Comparison of ENCODE assay signal across 18 mouse cellular contexts in the genomic region with DNA sequence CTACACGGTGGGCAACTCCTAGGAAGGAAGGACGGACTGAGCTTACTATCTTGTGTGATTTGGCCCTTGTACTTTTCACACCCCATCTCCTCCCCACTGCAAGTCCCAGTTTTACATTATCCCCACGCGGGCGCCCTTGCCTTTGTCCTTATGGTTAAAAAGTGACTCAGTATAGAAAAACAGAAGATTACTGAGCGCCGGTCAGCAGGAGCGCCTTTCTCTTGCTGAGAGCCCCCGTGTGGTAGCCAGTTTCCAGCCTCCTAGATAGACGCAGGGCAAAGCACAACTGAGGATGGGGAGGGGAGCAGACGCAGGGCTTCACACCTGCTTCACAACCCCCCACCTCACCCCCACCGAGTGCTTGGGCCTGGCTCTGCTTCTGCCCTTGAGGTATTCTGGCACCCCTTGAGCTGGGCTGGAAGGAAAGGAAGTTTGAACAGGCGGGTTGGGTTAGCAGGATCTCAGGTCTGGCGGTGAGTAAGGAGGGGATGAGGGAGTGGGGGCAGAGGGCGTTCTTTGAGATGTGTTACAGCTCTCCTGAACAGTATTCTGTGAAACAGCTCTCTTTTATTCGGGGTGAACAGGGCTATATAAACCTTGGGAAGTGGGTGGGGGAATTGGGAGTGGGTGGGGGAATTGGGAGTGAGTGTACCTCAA. TPM values are rescaled to one million over a fixed set of nuclear protein-coding genes. Genes with fewer than 3 reads are reported as not detected.
DNase-seq lines count a peak whose midpoint lies in the region; ATAC-seq and TF ChIP-seq lines count a peak whose summit lies in the region.
"Had no signal": no experiment of that assay in that cellular context is flagged by ENCODE, and none has a peak within 500 bp of the region (broad histone marks: within the 10 kb centered on the region; RNA-seq: fewer than 3 reads in every experiment).

No protein-coding gene starts in this region.

- no peak overlapping the region for H3K4me3 ChIP-seq in embryonic facial prominence, embryonic 11.5 days (ENCODE audit: low read depth, low read length)
- H3K4me3 ChIP-seq in embryonic facial prominence, embryonic 10.5 days = no peak overlapping the region
- H3K4me3 ChIP-seq in midbrain, embryonic 10.5 days = no peak overlapping the region
- no peak overlapping the region for H3K4me3 ChIP-seq in midbrain, embryonic 15.5 days
- no peak overlapping the region for H3K4me3 ChIP-seq in kidney, embryonic 16.5 days (ENCODE audit: low read length)
- no peak overlapping the region for H3K4me3 ChIP-seq in stomach, postnatal 0 days (ENCODE audit: low read depth, low read length)
- H3K4me3 ChIP-seq: gastrocnemius, adult 2 months; megakaryocyte, embryonic 14.5 days; neural tube, embryonic 13.5 days had no signal

- TF ChIP-seq CTCF in stomach, postnatal 0 days (IDR thresholded peaks at IDR 0.05; ENCODE audit: low read depth) = peak; percentile 41; the same call in 1 of the 2 replicates

- no peak overlapping the region for H3K9ac ChIP-seq in embryonic facial prominence, embryonic 11.5 days (replicated peaks; ENCODE audit: low read length)
- no peak overlapping the region for H3K9ac ChIP-seq in midbrain, embryonic 15.5 days
- no peak overlapping the region for H3K9ac ChIP-seq in kidney, embryonic 16.5 days (replicated peaks; ENCODE audit: low read length)
- no peak overlapping the region for H3K9ac ChIP-seq in stomach, postnatal 0 days (ENCODE audit: low read length)
- H3K9ac ChIP-seq: neural tube, embryonic 13.5 days had no signal

- H3K36me3 ChIP-seq in embryonic facial prominence, embryonic 11.5 days (replicated peaks; ENCODE audit: control insufficient read depth, insufficient read depth, low read depth, low read length) = no peaks in the 10 kb centered on the region
- H3K36me3 ChIP-seq in embryonic facial prominence, embryonic 10.5 days (replicated peaks) = no peaks in the 10 kb centered on the region
- H3K36me3 ChIP-seq in midbrain, embryonic 10.5 days = no peaks in the 10 kb centered on the region
- H3K36me3 ChIP-seq in midbrain, embryonic 15.5 days (replicated peaks) = no peaks in the 10 kb centered on the region
- no peaks in the 10 kb centered on the region for H3K36me3 ChIP-seq in kidney, embryonic 16.5 days (ENCODE audit: insufficient read depth, low read length)
- H3K36me3 ChIP-seq in stomach, postnatal 0 days (ENCODE audit: control insufficient read depth, insufficient read depth, low read length) = no peaks in the 10 kb centered on the region
- H3K36me3 ChIP-seq: neural tube, embryonic 13.5 days had no signal

- no peaks in the 10 kb centered on the region for H3K4me1 ChIP-seq in embryonic facial prominence, embryonic 11.5 days (ENCODE audit: control insufficient read depth, insufficient read depth, low read length)
- peaks cover 8% of the 10 kb centered on the region for H3K4me1 ChIP-seq in embryonic facial prominence, embryonic 10.5 days
- H3K4me1 ChIP-seq in midbrain, embryonic 10.5 days = peaks cover 8% of the 10 kb centered on the region
- H3K4me1 ChIP-seq in midbrain, embryonic 15.5 days = no peaks in the 10 kb centered on the region
- peaks cover 3% of the 10 kb centered on the region; the same call in 1 of the 2 replicates for H3K4me1 ChIP-seq in kidney, embryonic 16.5 days (ENCODE audit: insufficient read depth, low read length)
- H3K4me1 ChIP-seq in stomach, postnatal 0 days (replicated peaks; ENCODE audit: control insufficient read depth, insufficient read depth) = no peaks in the 10 kb centered on the region; the same call in 1 of the 2 replicates

- no peak for ATAC-seq in embryonic facial prominence, embryonic 11.5 days (replicated peaks; ENCODE audit: insufficient number of reproducible peaks, low FRiP score, low TSS enrichment, low read depth)
- ATAC-seq in midbrain, embryonic 15.5 days (replicated peaks) = no peak
- ATAC-seq in kidney, embryonic 16.5 days (ENCODE audit: low FRiP score, low TSS enrichment) = peak; percentile 84
- peak; percentile 54; the same call in 1 of the 2 replicates for ATAC-seq in stomach, postnatal 0 days (ENCODE audit: low FRiP score, low TSS enrichment)

- TF ChIP-seq EP300 in stomach, postnatal 0 days (optimal IDR thresholded peaks at IDR 0.05) = no peak

- H3K27me3 ChIP-seq in embryonic facial prominence, embryonic 11.5 days (ENCODE audit: control insufficient read depth, insufficient read depth, low read length) = no peaks in the 10 kb centered on the region; the same call in 1 of the 2 replicates
- H3K27me3 ChIP-seq in embryonic facial prominence, embryonic 10.5 days (replicated peaks; ENCODE audit: low read depth, poor library complexity, severe bottlenecking) = peaks cover 40% of the 10 kb centered on the region
- H3K27me3 ChIP-seq in midbrain, embryonic 10.5 days (ENCODE audit: low read depth, poor library complexity, severe bottlenecking) = peaks cover 25% of the 10 kb centered on the region
- H3K27me3 ChIP-seq in midbrain, embryonic 15.5 days (replicated peaks) = no peaks in the 10 kb centered on the region
- H3K27me3 ChIP-seq in kidney, embryonic 16.5 days (ENCODE audit: insufficient read depth, low read length) = no peaks in the 10 kb centered on the region; the same call in 1 of the 2 replicates
- H3K27me3 ChIP-seq in stomach, postnatal 0 days (ENCODE audit: control insufficient read depth, insufficient read depth, low read length) = no peaks in the 10 kb centered on the region
- H3K27me3 ChIP-seq: neural tube, embryonic 13.5 days had no signal

- H3K9me3 ChIP-seq in embryonic facial prominence, embryonic 11.5 days (replicated peaks; ENCODE audit: control insufficient read depth, low read length) = no peaks in the 10 kb centered on the region
- no peaks in the 10 kb centered on the region for H3K9me3 ChIP-seq in embryonic facial prominence, embryonic 10.5 days
- no peaks in the 10 kb centered on the region for H3K9me3 ChIP-seq in midbrain, embryonic 10.5 days (replicated peaks)
- no peaks in the 10 kb centered on the region for H3K9me3 ChIP-seq in midbrain, embryonic 15.5 days
- H3K9me3 ChIP-seq in kidney, embryonic 16.5 days (ENCODE audit: low read length) = no peaks in the 10 kb centered on the region
- H3K9me3 ChIP-seq in stomach, postnatal 0 days (ENCODE audit: control insufficient read depth, low read length) = no peaks in the 10 kb centered on the region
- H3K9me3 ChIP-seq: neural tube, embryonic 13.5 days had no signal

- 15% methylated on average over 16 of the region's 16 CpGs for WGBS in embryonic facial prominence, embryonic 11.5 days
- WGBS in embryonic facial prominence, embryonic 10.5 days = 17% methylated on average over 16 of the region's 16 CpGs
- 15% methylated on average over 16 of the region's 16 CpGs for WGBS in midbrain, embryonic 10.5 days
- WGBS in midbrain, embryonic 15.5 days = 18% methylated on average over 16 of the region's 16 CpGs
- WGBS in kidney, embryonic 16.5 days = 13% methylated on average over 16 of the region's 16 CpGs
- WGBS in stomach, postnatal 0 days = 11% methylated on average over 16 of the region's 16 CpGs

- H3K27ac ChIP-seq in embryonic facial prominence, embryonic 11.5 days (replicated peaks; ENCODE audit: low read depth, low read length) = no peak overlapping the region
- no peak overlapping the region for H3K27ac ChIP-seq in embryonic facial prominence, embryonic 10.5 days (replicated peaks)
- peak overlapping the region; percentile 46; the same call in 1 of the 2 replicates for H3K27ac ChIP-seq in midbrain, embryonic 10.5 days (replicated peaks)
- no peak overlapping the region for H3K27ac ChIP-seq in midbrain, embryonic 15.5 days
- peak overlapping the region; percentile 61 for H3K27ac ChIP-seq in kidney, embryonic 16.5 days (ENCODE audit: low read length)
- H3K27ac ChIP-seq in stomach, postnatal 0 days (replicated peaks) = no peak overlapping the region
- H3K27ac ChIP-seq: gastrocnemius, adult 2 months; neural tube, embryonic 13.5 days had no signal

- DNase-seq in embryonic facial prominence, embryonic 11.5 days (ENCODE audit: low spot score) = peak; percentile 9
- DNase-seq in embryonic facial prominence, embryonic 10.5 days (ENCODE audit: low spot score) = no peak
- no peak for DNase-seq in midbrain, embryonic 10.5 days (ENCODE audit: low spot score)
- peak; percentile 49 for DNase-seq in stomach, postnatal 0 days (ENCODE audit: low spot score)
- no peak for DNase-seq in right cerebral cortex, adult 2 months (ENCODE audit: low spot score in 2 of 2)
- DNase-seq in testis, postnatal 10 days (ENCODE audit: low spot score) = no peak
- DNase-seq: adrenal gland, postnatal 25 days; cerebellum, adult 2 months; gastrocnemius, adult 2 months; heart, postnatal 14 days; liver; right cerebral cortex, postnatal 4 days; thymus, adult 18-20 months had no signal

- no peak overlapping the region for H3K4me2 ChIP-seq in embryonic facial prominence, embryonic 11.5 days (ENCODE audit: low read depth, low read length)
- no peak overlapping the region for H3K4me2 ChIP-seq in midbrain, embryonic 15.5 days
- H3K4me2 ChIP-seq in kidney, embryonic 16.5 days (replicated peaks; ENCODE audit: low read depth, low read length) = peak overlapping the region; percentile 14; the same call in 1 of the 2 replicates
- no peak overlapping the region for H3K4me2 ChIP-seq in stomach, postnatal 0 days (replicated peaks; ENCODE audit: low read depth)
- H3K4me2 ChIP-seq: neural tube, embryonic 13.5 days had no signal

RNA-seq across cellular contexts. Expression of a gene that starts 6.5 kb away (rescaled TPM):
- polyA plus RNA-seq in embryonic facial prominence, embryonic 11.5 days (2014; fragmentation: Nextera tagmentation; extraction: Ambion mirVana) = not detected in 2 replicates
- 0.05 and 0.08 TPM in 2 replicates for polyA plus RNA-seq in embryonic facial prominence, embryonic 10.5 days (2016; fragmentation: Nextera tagmentation; extraction: Ambion mirVana)
- polyA plus RNA-seq in midbrain, embryonic 10.5 days (2016; fragmentation: Nextera tagmentation; extraction: Ambion mirVana) = 0.02 TPM in 1 of 2 replicates, not detected in the other
- polyA plus RNA-seq in midbrain, embryonic 15.5 days (2015; fragmentation: Nextera tagmentation; extraction: Ambion mirVana) = 0.39 and 0.43 TPM in 2 replicates
- polyA plus RNA-seq in kidney, embryonic 16.5 days (2015; fragmentation: Nextera tagmentation; extraction: Ambion mirVana) = 0.79 and 0.86 TPM in 2 replicates
- 0.22 and 0.24 TPM in 2 replicates for polyA plus RNA-seq in stomach, postnatal 0 days (2015; fragmentation: Nextera tagmentation; extraction: Ambion mirVana)
- polyA plus RNA-seq: large intestine, adult 2 months had no signal

RNA-seq across cellular contexts. Expression of a gene that starts 48.1 kb away (rescaled TPM):
- 0.13 and 0.14 TPM in 2 replicates for polyA plus RNA-seq in embryonic facial prominence, embryonic 11.5 days (2014; fragmentation: Nextera tagmentation; extraction: Ambion mirVana)
- polyA plus RNA-seq in embryonic facial prominence, embryonic 10.5 days (2016; fragmentation: Nextera tagmentation; extraction: Ambion mirVana) = 0.09 and 0.21 TPM in 2 replicates
- polyA plus RNA-seq in midbrain, embryonic 10.5 days (2016; fragmentation: Nextera tagmentation; extraction: Ambion mirVana) = 0.11 and 0.17 TPM in 2 replicates
- polyA plus RNA-seq in midbrain, embryonic 15.5 days (2015; fragmentation: Nextera tagmentation; extraction: Ambion mirVana) = 1.0 and 1.1 TPM in 2 replicates
- 0.92 and 1.2 TPM in 2 replicates for polyA plus RNA-seq in kidney, embryonic 16.5 days (2015; fragmentation: Nextera tagmentation; extraction: Ambion mirVana)
- polyA plus RNA-seq in stomach, postnatal 0 days (2015; fragmentation: Nextera tagmentation; extraction: Ambion mirVana) = 0.05 and 0.16 TPM in 2 replicates

Comparison
In these comparisons a context has a peak if more than half of its experiments do, and no peak if none do; other contexts are left out.
1. DNase-seq: peak in embryonic facial prominence, embryonic 11.5 days (single experiment) and stomach, postnatal 0 days (single experiment); none in embryonic facial prominence, embryonic 10.5 days (single experiment), midbrain, embryonic 10.5 days (single experiment), right cerebral cortex, adult 2 months (0 of 2) and testis, postnatal 10 days (single experiment).
2. H3K27ac ChIP-seq: peak in midbrain, embryonic 10.5 days (single experiment) and kidney, embryonic 16.5 days (single experiment); none in embryonic facial prominence, embryonic 11.5 days (single experiment), embryonic facial prominence, embryonic 10.5 days (single experiment), midbrain, embryonic 15.5 days (single experiment) and stomach, postnatal 0 days (single experiment).
3. ATAC-seq: peak in kidney, embryonic 16.5 days (single experiment) and stomach, postnatal 0 days (single experiment); none in embryonic facial prominence, embryonic 11.5 days (single experiment) and midbrain, embryonic 15.5 days (single experiment).